Mouse (Mus musculus) neural tube, embryonic 12.5 days (tissue): ENCODE data around the gene 2210407C18Rik. TPM values are rescaled to one million over a fixed set of nuclear protein-coding genes. Genes with fewer than 3 reads are reported as not detected.

ENCODE experiments used
- ATAC-seq: fragments of 200-750 bp; cut with Nextera tagmentation; 2 replicates; pipeline ENCODE4 v1.8.0; 2017; ENCODE audit warnings: low read depth, mild to moderate bottlenecking, moderate TSS enrichment, moderate library complexity; ENCODE audit not compliant: low FRiP score
- H3K27ac ChIP-seq: fragments of 300-500 bp; sonication (generic); 2 replicates; pipeline ENCODE4 v1.5.1; 2016
- H3K27me3 ChIP-seq: fragments of 300-500 bp; sonication (generic); replicated peaks from 2 replicates; pipeline ENCODE4 v1.6.1; 2016; ENCODE audit warnings: mild to moderate bottlenecking
- H3K36me3 ChIP-seq: fragments of 300-500 bp; sonication (generic); 2 replicates; pipeline ENCODE4 v1.6.1; 2016; ENCODE audit warnings: mild to moderate bottlenecking
- H3K4me1 ChIP-seq: fragments of 300-500 bp; sonication (generic); 2 replicates; pipeline ENCODE4 v1.6.1; 2016
- H3K4me2 ChIP-seq: fragments of 300-500 bp; sonication (generic); replicated peaks from 2 replicates; pipeline ENCODE4 v1.6.1; 2016; ENCODE audit warnings: mild to moderate bottlenecking
- H3K4me3 ChIP-seq: fragments of 300-500 bp; sonication (generic); 2 replicates; pipeline ENCODE4 v1.5.1; 2016
- H3K9ac ChIP-seq: fragments of 300-500 bp; sonication (generic); 2 replicates; pipeline ENCODE4 v1.6.1; 2016; ENCODE audit warnings: mild to moderate bottlenecking
- H3K9me3 ChIP-seq: fragments of 300-500 bp; sonication (generic); 2 replicates; pipeline ENCODE4 v1.6.1; 2016; ENCODE audit warnings: mild to moderate bottlenecking
- WGBS: fragments of 180-500 bp; shearing (Covaris S2); methylation state at CpG from one replicate; pipeline ENCODE4 v1.1.7; 2016; 5-methylcytosine and 5-hydroxymethylcytosine counted together
- polyA plus RNA-seq: library from polyadenylated mRNA; unstranded; fragments of >200 nt; fragmentation: Nextera tagmentation; extraction: Ambion mirVana; gene quantifications from 2 replicates; pipeline ENCODE4 v1.2.1, GENCODE M21; 2016

Gene 2210407C18Rik
- polyA plus RNA-seq = not detected in 2 replicates

GRCm38 (mm10) chr11:58615975-58616374 is at the start of gene 2210407C18Rik:
Gene 2210407C18Rik, minus strand, starts transcription at chr11:58616075.
- no peak within 1 kb of the TSS for H3K4me3 ChIP-seq
- no peaks in the 10 kb centered on the region for H3K9me3 ChIP-seq
- H3K27me3 ChIP-seq = no peaks in the 10 kb centered on the region
- no peak within 1 kb of the TSS for H3K27ac ChIP-seq
- WGBS = 93% methylated on average over 4 of the region's 4 CpGs
- H3K36me3 ChIP-seq = no peaks in the 10 kb centered on the region
- H3K4me2 ChIP-seq = no peak within 1 kb of the TSS
- H3K4me1 ChIP-seq = no peaks in the 10 kb centered on the region
- H3K9ac ChIP-seq = no peak within 1 kb of the TSS
- ATAC-seq = no peak

DNA sequence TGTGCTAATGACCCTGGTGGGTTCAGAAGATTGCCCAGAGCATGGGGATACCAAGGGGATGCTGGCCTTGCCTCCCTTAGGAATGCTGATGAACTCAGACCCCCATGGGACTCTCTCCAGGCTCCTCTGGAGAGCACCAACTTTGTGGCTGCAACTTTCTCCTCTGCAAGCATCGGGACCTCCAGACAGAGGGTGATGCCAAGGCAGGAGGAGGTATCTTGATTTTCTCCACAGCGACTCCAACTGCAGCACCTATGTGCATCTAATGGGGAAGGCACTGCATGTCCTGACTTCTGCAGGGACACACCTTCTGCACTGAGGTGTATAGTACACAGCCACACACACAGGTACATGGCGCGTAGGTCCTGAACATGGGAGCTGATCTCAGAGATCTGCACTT is 42.7 kb upstream of the 2210407C18Rik start, which contains the start of gene Olfr322:
Olfr322 (plus strand) TSS at position 187 of the 400 bp plus-strand sequence.
- Histone ChIP-seq H3K9me3 (no peaks in the 10 kb centered on the region), H3K4me1 (no peaks in the 10 kb centered on the region), H3K27ac (no peak within 1 kb of the TSS), H3K36me3 (no peaks in the 10 kb centered on the region), H3K9ac (no peak within 1 kb of the TSS), H3K4me3 (no peak within 1 kb of the TSS), H3K4me2 (no peak within 1 kb of the TSS), H3K27me3 (no peaks in the 10 kb centered on the region)
- 88% methylated on average over 4 of the region's 4 CpGs for WGBS
- ATAC-seq = no peak

GRCm38 (mm10) chr11:58655151-58655550 is 39.3 kb upstream of the 2210407C18Rik start:
- no peak for ATAC-seq
- no peaks in the 10 kb centered on the region for H3K36me3 ChIP-seq
- no peaks in the 10 kb centered on the region for H3K4me1 ChIP-seq
- 86% methylated on average over 3 of the region's 3 CpGs for WGBS
- H3K9ac ChIP-seq = no peak overlapping the region
- no peaks in the 10 kb centered on the region for H3K9me3 ChIP-seq
- H3K27me3 ChIP-seq = no peaks in the 10 kb centered on the region
- no peak overlapping the region for H3K4me2 ChIP-seq
- H3K4me3 ChIP-seq = no peak overlapping the region
- no peak overlapping the region for H3K27ac ChIP-seq

GRCm38 (mm10) chr11:58643350-58643749 is 27.5 kb upstream of the 2210407C18Rik start:
- no peak for ATAC-seq

GRCm38 (mm10) chr11:58641638-58642358 is 25.9 kb upstream of the 2210407C18Rik start:
- Histone ChIP-seq H3K4me2 (no peak overlapping the region), H3K27me3 (peaks cover 14% of the 10 kb centered on the region), H3K4me1 (peaks cover 9% of the 10 kb centered on the region), H3K4me3 (no peak overlapping the region), H3K9me3 (no peaks in the 10 kb centered on the region), H3K36me3 (no peaks in the 10 kb centered on the region), H3K9ac (peak overlapping the region; percentile 21; the same call in 1 of the 2 replicates), H3K27ac (no peak overlapping the region)
- 89% methylated on average over 13 of the region's 13 CpGs for whole genome bisulfite sequencing
- no peak for ATAC-seq

More at GRCm38 (mm10) chr11:58643350-58643749, 27.5 kb upstream of the 2210407C18Rik start:
- Histone ChIP-seq H3K9me3 (no peaks in the 10 kb centered on the region), H3K9ac (no peak overlapping the region), H3K4me2 (no peak overlapping the region), H3K4me1 (peaks cover 9% of the 10 kb centered on the region), H3K36me3 (no peaks in the 10 kb centered on the region), H3K4me3 (no peak overlapping the region), H3K27me3 (peaks cover 14% of the 10 kb centered on the region), H3K27ac (no peak overlapping the region)
- 33% methylated on average over 6 of the region's 6 CpGs for WGBS

DNA sequence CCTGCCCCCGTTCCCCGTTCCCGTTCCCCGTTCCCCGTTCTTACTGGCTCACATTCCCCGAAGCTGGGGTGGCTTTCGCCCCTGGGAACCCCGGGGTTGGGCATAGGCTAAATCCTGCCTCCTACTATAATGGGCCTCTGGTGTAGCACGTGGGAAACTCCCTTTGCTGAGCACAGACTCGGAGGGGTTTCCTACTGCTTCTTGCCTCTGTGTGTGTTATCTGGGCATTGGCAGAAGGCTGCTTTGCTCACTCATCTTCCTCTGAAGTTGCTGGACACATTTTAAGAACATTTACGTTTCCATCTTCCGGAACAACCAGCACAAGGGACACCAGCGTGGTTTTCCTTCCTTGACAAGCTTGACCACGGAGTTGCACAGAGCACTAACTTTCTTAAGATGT is 25.2 kb upstream of the 2210407C18Rik start:
- WGBS = 34% methylated on average over 14 of the region's 14 CpGs
- H3K36me3 ChIP-seq = no peaks in the 10 kb centered on the region
- H3K9me3 ChIP-seq = no peaks in the 10 kb centered on the region
- 0 out of 2 replicates have a peak overlapping the region, but pooled peaks have one; percentile 43 for H3K4me3 ChIP-seq
- H3K4me1 ChIP-seq = peaks cover 9% of the 10 kb centered on the region
- H3K4me2 ChIP-seq = peak overlapping the region; percentile 93
- ATAC-seq = no peak
- peaks cover 14% of the 10 kb centered on the region for H3K27me3 ChIP-seq
- H3K27ac ChIP-seq = no peak overlapping the region
- H3K9ac ChIP-seq = peak overlapping the region; percentile 48; the same call in 1 of the 2 replicates

DNA sequence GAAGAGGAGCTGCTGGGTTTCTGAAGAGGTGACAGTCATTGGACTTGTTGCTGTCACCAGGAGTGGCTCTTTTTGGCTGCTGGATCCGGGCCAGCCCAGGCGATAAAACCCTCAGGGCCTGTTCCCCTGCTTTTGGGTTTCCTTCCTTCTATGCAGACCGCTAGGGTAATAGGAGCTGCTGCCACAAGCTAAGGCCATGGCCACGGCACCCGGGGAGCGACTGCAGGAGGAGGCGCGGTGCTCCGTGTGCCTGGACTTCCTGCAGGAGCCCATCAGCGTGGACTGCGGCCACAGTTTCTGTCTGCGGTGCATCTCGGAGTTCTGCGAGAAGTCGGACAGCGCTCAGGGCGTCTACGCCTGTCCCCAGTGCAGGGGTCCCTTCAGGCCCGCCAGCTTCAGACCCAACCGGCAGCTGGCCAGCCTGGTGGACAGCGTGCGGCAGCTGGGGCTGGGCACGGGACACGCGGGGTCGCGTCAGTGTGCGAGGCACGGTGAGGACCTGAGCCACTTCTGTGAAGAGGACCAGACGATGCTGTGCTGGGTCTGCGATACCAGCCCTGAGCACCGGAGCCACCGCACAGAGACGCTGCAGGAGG is 24.5 kb upstream of the 2210407C18Rik start, which contains the start of gene Trim58:
Trim58 (plus strand) TSS at position 194 of the 596 bp plus-strand sequence.
- no peak within 1 kb of the TSS for H3K27ac ChIP-seq
- peaks cover 9% of the 10 kb centered on the region for H3K4me1 ChIP-seq
- H3K9me3 ChIP-seq = no peaks in the 10 kb centered on the region
- H3K4me2 ChIP-seq = peak within 1 kb of the TSS; percentile 93
- H3K9ac ChIP-seq = peak within 1 kb of the TSS; percentile 48
- WGBS = 6% methylated on average over 34 of the region's 34 CpGs
- peaks cover 14% of the 10 kb centered on the region for H3K27me3 ChIP-seq
- peak within 1 kb of the TSS; percentile 43 for H3K4me3 ChIP-seq
- no peaks in the 10 kb centered on the region for H3K36me3 ChIP-seq
- no peak for ATAC-seq

GRCm38 (mm10) chr11:58638176-58638701 is 22.4 kb upstream of the 2210407C18Rik start:
- Histone ChIP-seq H3K4me2 (no peak overlapping the region), H3K36me3 (no peaks in the 10 kb centered on the region), H3K9me3 (no peaks in the 10 kb centered on the region), H3K4me1 (peaks cover 9% of the 10 kb centered on the region), H3K27me3 (peaks cover 14% of the 10 kb centered on the region), H3K4me3 (no peak overlapping the region), H3K9ac (no peak overlapping the region), H3K27ac (no peak overlapping the region)
- WGBS = 63% methylated on average over 7 of the region's 7 CpGs
- ATAC-seq = no peak

GRCm38 (mm10) chr11:58636376-58636977 is 20.6 kb upstream of the 2210407C18Rik start:
- H3K36me3 ChIP-seq = no peaks in the 10 kb centered on the region
- 0 out of 2 replicates have a peak, but pooled peaks have one; percentile 33 for ATAC-seq
- WGBS = 33% methylated on average over 4 of the region's 4 CpGs

GRCm38 (mm10) chr11:58634878-58635277 is 19.0 kb upstream of the 2210407C18Rik start:
- no peak overlapping the region for H3K27ac ChIP-seq
- no peak for ATAC-seq
- 57% methylated on average over 4 of the region's 4 CpGs for WGBS

More at GRCm38 (mm10) chr11:58636376-58636977, 20.6 kb upstream of the 2210407C18Rik start:
- Histone ChIP-seq H3K27ac (no peak overlapping the region), H3K4me1 (peaks cover 9% of the 10 kb centered on the region), H3K9me3 (no peaks in the 10 kb centered on the region), H3K9ac (no peak overlapping the region), H3K27me3 (peaks cover 10% of the 10 kb centered on the region), H3K4me3 (no peak overlapping the region), H3K4me2 (no peak overlapping the region)

DNA sequence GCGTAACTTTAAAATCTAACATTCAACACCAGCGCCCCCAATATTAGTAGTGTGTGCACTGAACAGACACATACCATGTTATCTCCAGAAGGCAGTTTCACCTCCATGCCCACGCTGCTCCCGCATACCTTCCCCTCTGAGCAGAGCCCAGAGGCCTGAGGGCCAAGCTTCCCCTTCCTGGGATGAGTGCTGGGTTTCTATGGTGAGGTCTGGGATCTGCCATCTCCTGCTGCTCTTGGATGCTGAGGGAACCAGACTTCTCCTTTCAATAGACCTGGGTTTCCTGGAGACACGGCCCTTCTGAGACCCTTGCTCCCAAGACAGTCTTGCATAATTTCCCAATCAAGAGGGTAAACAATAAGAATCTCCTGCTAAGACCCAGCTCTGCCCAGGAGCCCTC is 14.5 kb upstream of the 2210407C18Rik start, which contains the start of gene Olfr323:
Olfr323 (minus strand) TSS at position 101 of the 400 bp plus-strand sequence.
- H3K9me3 ChIP-seq = no peaks in the 10 kb centered on the region
- no peak within 1 kb of the TSS for H3K4me2 ChIP-seq
- no peak within 1 kb of the TSS for H3K4me3 ChIP-seq
- ATAC-seq = no peak
- 83% methylated on average over 5 of the region's 5 CpGs for WGBS
- H3K9ac ChIP-seq = no peak within 1 kb of the TSS
- H3K36me3 ChIP-seq = no peaks in the 10 kb centered on the region
- no peak within 1 kb of the TSS for H3K27ac ChIP-seq
- no peaks in the 10 kb centered on the region for H3K4me1 ChIP-seq
- no peaks in the 10 kb centered on the region for H3K27me3 ChIP-seq

More at GRCm38 (mm10) chr11:58634878-58635277, 19.0 kb upstream of the 2210407C18Rik start:
- Histone ChIP-seq H3K36me3 (no peaks in the 10 kb centered on the region), H3K4me3 (no peak overlapping the region), H3K4me2 (no peak overlapping the region), H3K27me3 (no peaks in the 10 kb centered on the region; the same call in 1 of the 2 replicates), H3K9me3 (no peaks in the 10 kb centered on the region), H3K4me1 (no peaks in the 10 kb centered on the region), H3K9ac (no peak overlapping the region)

DNA sequence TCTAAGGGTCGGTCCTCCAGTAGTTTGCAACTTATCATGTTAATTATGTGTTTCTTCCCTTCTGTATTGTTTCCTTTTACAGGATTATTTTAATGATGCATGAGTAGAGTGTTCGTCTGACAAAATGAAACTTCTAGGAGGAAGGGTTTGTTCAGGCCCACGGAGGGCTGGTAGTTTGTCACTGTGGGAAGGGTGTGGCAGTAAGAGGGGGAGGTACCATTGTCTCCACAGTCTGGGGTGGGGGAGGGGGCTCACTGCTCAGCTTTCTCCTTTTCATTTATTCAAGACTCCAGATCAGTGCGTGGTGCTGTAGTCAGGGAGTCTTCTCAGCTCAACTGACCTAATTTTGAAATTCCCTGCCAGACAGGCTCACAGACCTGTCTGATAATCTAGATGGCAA is 10.3 kb upstream of the 2210407C18Rik start:
- Histone ChIP-seq H3K9me3 (no peaks in the 10 kb centered on the region), H3K36me3 (no peaks in the 10 kb centered on the region), H3K4me1 (no peaks in the 10 kb centered on the region), H3K27me3 (no peaks in the 10 kb centered on the region), H3K27ac (no peak overlapping the region), H3K9ac (no peak overlapping the region), H3K4me2 (no peak overlapping the region), H3K4me3 (no peak overlapping the region)
- no peak for ATAC-seq
- 52% methylated on average over 4 of the region's 4 CpGs for WGBS
